Mouse (Mus musculus): Measurements from ENCODE around the gene Vgf.

DNA sequence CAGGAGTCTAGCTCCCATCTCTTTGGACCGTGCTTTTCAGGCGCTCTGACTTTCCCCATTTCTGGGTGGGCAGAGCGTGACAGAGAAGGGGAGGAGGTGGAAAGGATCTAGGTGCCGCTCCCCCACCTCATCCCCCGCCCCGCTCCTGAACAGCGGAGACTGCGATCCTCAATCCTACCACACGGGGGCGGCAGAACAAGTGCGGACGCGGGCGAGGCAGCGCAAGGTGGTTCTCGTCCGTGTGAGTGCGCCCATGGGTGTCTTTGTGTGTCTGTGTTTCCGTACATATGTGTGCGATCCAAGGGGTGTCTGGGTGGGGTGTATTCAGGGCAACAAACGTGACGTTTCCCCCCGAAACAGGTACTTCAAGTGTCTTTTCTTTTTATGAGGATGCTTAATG is 1.1 kb upstream of the Vgf start:
- TF ChIP-seq CTCF (conservative IDR thresholded peaks at IDR 0.05 in 1 of 2, IDR thresholded peaks at IDR 0.05 in 1 of 2; ENCODE audit: low read depth in 2 of 2, low read length in 2 of 2) (peak; percentile 42 to 87; a peak in 3 of 4 replicates), POLR2A (IDR thresholded peaks at IDR 0.05; ENCODE audit: low read depth, low read length) (no peak), E2F4 (IDR thresholded peaks at IDR 0.05; ENCODE audit: insufficient replicate concordance, low read depth, low read length) (no peak), NELFE (IDR thresholded peaks at IDR 0.05; ENCODE audit: low read depth, low read length) (0 out of 2 replicates have a peak, but pooled peaks have one; percentile 29), JUN (IDR thresholded peaks at IDR 0.05; ENCODE audit: insufficient read depth, low read depth, low read length) (no peak), BHLHE40 (IDR thresholded peaks at IDR 0.05; ENCODE audit: low read depth, low read length) (peak; percentile 38; the same call in 1 of the 2 replicates), EP300 (IDR thresholded peaks at IDR 0.05; ENCODE audit: low read length) (no peak), RCOR1 (conservative IDR thresholded peaks at IDR 0.05; ENCODE audit: low read depth, low read length) (0 out of 2 replicates have a peak, but pooled peaks have one; percentile 35), HCFC1 (IDR thresholded peaks at IDR 0.05; ENCODE audit: low read depth, low read length) (no peak), MAX (IDR thresholded peaks at IDR 0.05; ENCODE audit: low read length) (peak; percentile 34; the same call in 1 of the 2 replicates), POLR2AphosphoS2 (IDR thresholded peaks at IDR 0.05; ENCODE audit: low read depth, low read length) (no peak)

All from CH12.LX (cell line).